Comparison of ENCODE assay signal across 31 mouse cellular contexts in the genomic region with DNA sequence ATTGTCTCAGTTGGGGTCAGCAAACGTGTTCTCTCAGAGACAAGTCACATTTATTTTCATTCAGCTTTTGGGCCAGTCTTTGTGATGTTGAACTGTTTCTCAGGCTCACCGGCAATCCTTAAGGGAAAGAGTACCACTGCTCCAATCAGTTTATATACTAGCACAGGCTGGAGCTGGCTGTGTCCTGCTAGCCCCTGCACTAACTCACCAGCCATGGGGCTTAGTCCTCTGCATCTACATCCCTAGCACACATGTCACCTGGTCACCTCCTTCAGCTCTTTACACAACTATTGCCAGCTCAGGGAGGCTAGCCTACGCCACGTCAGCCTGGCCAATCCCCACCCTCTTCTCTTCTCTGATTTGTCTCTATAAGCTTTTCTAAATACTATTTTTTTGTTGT. TPM values are rescaled to one million over a fixed set of nuclear protein-coding genes. Genes with fewer than 3 reads are reported as not detected.
"Had no signal": no experiment of that assay in that cellular context is flagged by ENCODE, and none has a peak within 500 bp of the region (broad histone marks: within the 10 kb centered on the region; RNA-seq: fewer than 3 reads in every experiment).

No protein-coding gene starts in this region.

- ATAC-seq: hindbrain, postnatal 0 days; intestine, embryonic 16.5 days had no signal

- DNase-seq: gastrocnemius, postnatal 14 days; gastrocnemius, postnatal 36 days; heart, adult 18-20 months; heart, postnatal 14 days; heart, postnatal 36 days; kidney, adult 11 months; kidney, adult 2 months; kidney, adult 9 months; kidney, postnatal 14 days; kidney, postnatal 36 days; layer of hippocampus, adult 9-11 months; layer of hippocampus, postnatal 36 days; liver had no signal

- H3K27me3 ChIP-seq: heart, embryonic 13.5 days; heart, embryonic 15.5 days; hindbrain, embryonic 13.5 days; hindbrain, embryonic 15.5 days; kidney, embryonic 15.5 days; limb, embryonic 12.5 days had no signal

- H3K4me3 ChIP-seq: heart, embryonic 13.5 days; heart, embryonic 15.5 days; hindbrain, embryonic 13.5 days; hindbrain, embryonic 15.5 days; kidney, embryonic 15.5 days; limb, embryonic 10.5 days; limb, embryonic 12.5 days had no signal

- H3K4me1 ChIP-seq: heart, embryonic 13.5 days; heart, embryonic 15.5 days; hindbrain, embryonic 13.5 days; hindbrain, embryonic 15.5 days; kidney, embryonic 15.5 days; limb, embryonic 10.5 days; limb, embryonic 12.5 days had no signal

- H3K27ac ChIP-seq: heart, embryonic 13.5 days; heart, embryonic 15.5 days; hindbrain, embryonic 13.5 days; hindbrain, embryonic 15.5 days; hindbrain, postnatal 0 days; kidney, embryonic 15.5 days; kidney, postnatal 0 days; limb, embryonic 10.5 days; limb, embryonic 12.5 days had no signal

RNA-seq across cellular contexts. Expression of a gene that starts 0.5 kb away (rescaled TPM):
- polyA plus RNA-seq: heart, embryonic 13.5 days; heart, embryonic 15.5 days; heart, postnatal 0 days; hindbrain, embryonic 11.5 days; hindbrain, embryonic 13.5 days; hindbrain, embryonic 15.5 days; hindbrain, postnatal 0 days; intestine, embryonic 14.5 days; intestine, embryonic 16.5 days; kidney, embryonic 15.5 days; kidney, postnatal 0 days; large intestine, adult 2 months; limb, embryonic 10.5 days; limb, embryonic 12.5 days; limb, embryonic 14.5 days; liver, embryonic 11.5 days had no signal

RNA-seq across cellular contexts. Expression of a gene that starts 1.5 kb away (rescaled TPM):
- polyA plus RNA-seq: heart, embryonic 11.5 days; heart, embryonic 13.5 days; heart, embryonic 15.5 days; heart, postnatal 0 days; hindbrain, embryonic 11.5 days; hindbrain, embryonic 13.5 days; hindbrain, embryonic 15.5 days; hindbrain, postnatal 0 days; intestine, embryonic 14.5 days; intestine, embryonic 16.5 days; kidney, embryonic 15.5 days; kidney, postnatal 0 days; large intestine, adult 2 months; limb, embryonic 10.5 days; liver, embryonic 11.5 days had no signal

RNA-seq across cellular contexts. Expression of a gene that starts 2.8 kb away (rescaled TPM):
- polyA plus RNA-seq: gonadal fat pad, adult 2 months; heart, embryonic 11.5 days; heart, embryonic 13.5 days; heart, embryonic 15.5 days; heart, postnatal 0 days; hindbrain, embryonic 11.5 days; hindbrain, embryonic 13.5 days; hindbrain, embryonic 15.5 days; hindbrain, postnatal 0 days; intestine, embryonic 14.5 days; intestine, embryonic 16.5 days; kidney, adult 2 months; kidney, embryonic 15.5 days; kidney, postnatal 0 days; large intestine, adult 2 months; limb, embryonic 10.5 days; limb, embryonic 12.5 days; limb, embryonic 14.5 days; liver, embryonic 11.5 days had no signal
